Mouse (Mus musculus): ENCODE results near the gene Robo3. TPM values are rescaled to one million over a fixed set of nuclear protein-coding genes. Genes with fewer than 3 reads are reported as not detected.

Gene Robo3
- polyA plus RNA-seq, 1 experiment from 2014 or later: 0.26 TPM

Other genes starting within 250 kb of the Robo3 start
- gene Tmem218, start 225.0 kb downstream of the Robo3 start, polyA plus RNA-seq (2016; fragmentation: Nextera tagmentation; extraction: Ambion mirVana): 3.9 TPM in 2 replicates
- 1.5 TPM in 2 replicates for gene Slc37a2, start 177.5 kb downstream of the Robo3 start, polyA plus RNA-seq (2016; fragmentation: Nextera tagmentation; extraction: Ambion mirVana)
- gene Ccdc15, start 84.8 kb downstream of the Robo3 start, polyA plus RNA-seq (2016; fragmentation: Nextera tagmentation; extraction: Ambion mirVana): 5.6 and 6.9 TPM in 2 replicates
- gene Hepacam, start 65.9 kb downstream of the Robo3 start, polyA plus RNA-seq (2016; fragmentation: Nextera tagmentation; extraction: Ambion mirVana): 0.05 TPM in 1 of 2 replicates, not detected in the other
- 4.4 and 5.1 TPM in 2 replicates for gene Robo4, start 31.3 kb downstream of the Robo3 start, polyA plus RNA-seq (2016; fragmentation: Nextera tagmentation; extraction: Ambion mirVana)
- 11.3 and 11.8 TPM in 2 replicates for gene Msantd2, start 56.1 kb upstream of the Robo3 start, polyA plus RNA-seq (2016; fragmentation: Nextera tagmentation; extraction: Ambion mirVana)
- 22.0 and 22.8 TPM in 2 replicates for gene Esam, start 94.8 kb upstream of the Robo3 start, polyA plus RNA-seq (2016; fragmentation: Nextera tagmentation; extraction: Ambion mirVana)
- 0.29 and 0.76 TPM in 2 replicates for gene Vsig2, start 106.0 kb upstream of the Robo3 start, polyA plus RNA-seq (2016; fragmentation: Nextera tagmentation; extraction: Ambion mirVana)
- gene Nrgn, start 119.7 kb upstream of the Robo3 start, polyA plus RNA-seq (2016; fragmentation: Nextera tagmentation; extraction: Ambion mirVana): 20.6 and 23.4 TPM in 2 replicates
- 5.6 and 5.7 TPM in 2 replicates for gene Siae, start 122.5 kb upstream of the Robo3 start, polyA plus RNA-seq (2016; fragmentation: Nextera tagmentation; extraction: Ambion mirVana)
- 2.8 and 4.0 TPM in 2 replicates for gene Spa17, start 180.5 kb upstream of the Robo3 start, polyA plus RNA-seq (2016; fragmentation: Nextera tagmentation; extraction: Ambion mirVana)
- 80.0 and 80.6 TPM in 2 replicates for gene Tbrg1, start 224.1 kb upstream of the Robo3 start, polyA plus RNA-seq (2016; fragmentation: Nextera tagmentation; extraction: Ambion mirVana)
- not detected in 2 replicates for gene Panx3, start 236.0 kb upstream of the Robo3 start, polyA plus RNA-seq (2016; fragmentation: Nextera tagmentation; extraction: Ambion mirVana)

Measured in liver, embryonic 12.5 days (tissue).